Mouse (Mus musculus) heart, embryonic 16.5 days (tissue): ENCODE measurements around the gene Sdhc. TPM values are rescaled to one million over a fixed set of nuclear protein-coding genes. Genes with fewer than 3 reads are reported as not detected.

Experiments used
- ATAC-seq: fragments of 200-750 bp; cut with Nextera tagmentation; replicated peaks from 2 replicates; pipeline ENCODE4 v1.8.0; 2017; ENCODE audit warnings: moderate number of reproducible peaks; ENCODE audit not compliant: insufficient read depth, low FRiP score; ENCODE audit errors: extremely low read depth
- H3K27ac ChIP-seq: fragments of 300-500 bp; sonication (generic); 2 replicates; pipeline ENCODE4 v1.5.1; 2014; ENCODE audit warnings: mild to moderate bottlenecking, low read length, control low read depth, moderate library complexity
- H3K27me3 ChIP-seq: fragments of 300-500 bp; sonication (generic); 2 replicates; pipeline ENCODE4 v1.6.1; 2014; ENCODE audit warnings: low read length, mixed read lengths; ENCODE audit not compliant: control insufficient read depth, insufficient read depth
- H3K36me3 ChIP-seq: fragments of 300-500 bp; sonication (generic); 2 replicates; pipeline ENCODE4 v1.6.1; 2014; ENCODE audit not compliant: control insufficient read depth, insufficient read depth
- H3K4me1 ChIP-seq: fragments of 300-500 bp; sonication (generic); 2 replicates; pipeline ENCODE4 v1.6.1; 2014; ENCODE audit warnings: low read length, mixed read lengths; ENCODE audit not compliant: control insufficient read depth, insufficient read depth
- H3K4me2 ChIP-seq: fragments of 300-500 bp; sonication (generic); 2 replicates; pipeline ENCODE4 v1.6.1; 2014; ENCODE audit warnings: low read depth, mild to moderate bottlenecking, control low read depth, low read length
- H3K4me3 ChIP-seq: fragments of 300-500 bp; sonication (generic); 2 replicates; pipeline ENCODE4 v1.5.1; 2014; ENCODE audit warnings: mild to moderate bottlenecking, control low read depth, low read length
- H3K9ac ChIP-seq: fragments of 300-500 bp; sonication (generic); 2 replicates; pipeline ENCODE4 v1.6.1; 2014; ENCODE audit warnings: low read length, control low read depth
- H3K9me3 ChIP-seq: fragments of 300-500 bp; sonication (generic); replicated peaks from 2 replicates; pipeline ENCODE4 v1.6.1; 2016; ENCODE audit warnings: low read length; ENCODE audit not compliant: control insufficient read depth
- whole genome bisulfite sequencing: fragments of 180-500 bp; shearing (Covaris S2); extraction: QIAGEN DNeasy Blood & Tissue Kit; methylation state at CpG from one replicate; pipeline ENCODE4 v1.1.7; 2014; 5-methylcytosine and 5-hydroxymethylcytosine counted together
- polyA plus RNA-seq: library from polyadenylated mRNA; unstranded; fragments of >200 nt; fragmentation: Nextera tagmentation; extraction: Ambion mirVana; gene quantifications from 2 replicates; pipeline ENCODE4 v1.2.1, GENCODE M21; 2015

The Sdhc gene
- polyA plus RNA-seq = 622 and 629 TPM in 2 replicates

DNA sequence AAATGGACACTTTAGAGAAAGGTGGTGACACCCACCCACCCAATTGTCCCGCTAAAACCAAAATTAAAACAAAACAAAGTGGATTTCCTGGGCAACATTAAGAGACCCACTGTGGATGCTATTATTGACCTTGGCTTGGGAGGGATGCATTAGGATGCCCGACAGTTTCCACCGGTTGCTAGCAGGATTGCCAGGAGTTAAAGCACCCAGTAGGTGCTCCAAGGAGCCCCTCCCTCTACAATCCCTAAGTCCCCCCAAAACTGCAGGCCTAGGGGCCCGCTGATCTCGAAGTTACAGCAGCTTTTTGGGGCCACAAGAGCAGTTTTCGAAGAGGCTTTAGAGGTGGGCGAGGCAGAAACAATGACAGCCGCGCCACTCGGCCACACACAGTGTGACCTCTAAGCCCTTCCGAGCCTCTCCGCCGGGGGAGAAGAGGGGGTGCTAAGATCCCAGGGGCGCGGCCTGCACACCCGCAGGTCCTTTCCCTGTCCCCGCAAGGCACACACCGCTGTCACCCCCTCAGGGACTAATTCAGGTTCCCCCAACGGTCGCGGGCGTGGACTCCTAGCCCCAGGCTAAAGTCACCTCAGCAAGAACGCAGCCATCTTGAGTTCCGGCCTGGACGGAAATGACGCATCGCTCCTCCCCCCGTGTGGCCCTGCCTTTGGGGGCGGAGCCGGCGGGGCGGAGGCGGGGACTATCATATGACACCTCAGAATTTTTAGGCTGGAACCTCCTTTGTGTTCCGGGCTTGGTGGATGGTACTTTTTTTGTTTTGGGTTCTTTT lies at the start of gene Sdhc, which contains the start of gene Mpz:
TSS of gene Sdhc (minus strand) at position 630 of the 787 bp plus-strand sequence.
TSS of gene Mpz (plus strand) at position 738 of the 787 bp plus-strand sequence.
- under 1% methylated on average over 34 of the region's 34 CpGs for WGBS
- H3K9ac ChIP-seq = peak within 1 kb of the TSS; percentile 99
- H3K27me3 ChIP-seq = peaks cover 2% of the 10 kb centered on the region; the same call in 1 of the 2 replicates
- peaks cover 20% of the 10 kb centered on the region for H3K4me1 ChIP-seq
- peak within 1 kb of the TSS; percentile 96 for H3K27ac ChIP-seq
- peak within 1 kb of the TSS; percentile 91 for H3K4me2 ChIP-seq
- peak; percentile 95 for ATAC-seq
- H3K4me3 ChIP-seq = peak within 1 kb of the TSS; percentile 98
- H3K36me3 ChIP-seq = no peaks in the 10 kb centered on the region
- H3K9me3 ChIP-seq = no peaks in the 10 kb centered on the region

- Histone ChIP-seq H3K4me1 (peaks cover 9% of the 10 kb centered on the region), H3K4me2 (no peak overlapping the region), H3K27ac (no peak overlapping the region), H3K9ac (no peak overlapping the region), H3K4me3 (no peak overlapping the region), H3K36me3 (no peaks in the 10 kb centered on the region), H3K9me3 (no peaks in the 10 kb centered on the region), H3K27me3 (peaks cover 6% of the 10 kb centered on the region)
- no peak for ATAC-seq
- 37% methylated on average over 1 of the region's 1 CpGs for WGBS
These were observed 49.1 kb upstream of the Sdhc start for GRCm38 (mm10) chr1:171199532-171199931.

DNA sequence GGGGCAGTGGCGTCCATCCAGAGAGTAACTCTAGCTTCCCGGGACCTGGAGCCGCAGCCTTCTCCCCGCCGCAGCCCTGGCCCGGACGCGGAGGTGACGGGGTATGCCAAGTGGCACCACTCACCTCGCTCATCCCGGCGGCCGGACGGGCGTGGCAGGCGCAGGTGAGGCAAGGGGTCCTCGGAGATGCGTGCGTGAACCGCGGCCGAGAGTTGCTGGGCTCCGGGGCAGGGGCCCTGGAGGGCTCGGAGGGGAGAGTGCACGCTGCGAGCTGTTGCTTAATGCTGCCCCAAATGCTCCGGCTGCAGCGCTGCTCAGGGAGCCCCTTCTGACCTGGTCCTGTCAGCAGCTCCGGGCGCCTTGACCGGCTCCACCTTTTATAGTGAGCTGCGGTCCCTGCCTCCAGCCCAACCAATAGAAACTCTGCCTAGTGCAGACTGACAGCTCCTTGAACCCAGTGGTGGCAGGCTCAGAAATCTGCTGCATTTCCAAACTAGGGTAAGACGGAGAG lies 45.5 kb upstream of the Sdhc start, which contains the start of gene Pcp4l1:
TSS of gene Pcp4l1 (minus strand) at position 382 of the 511 bp plus-strand sequence.
- Histone ChIP-seq H3K4me3 (peak within 1 kb of the TSS; percentile 69), H3K9me3 (no peaks in the 10 kb centered on the region), H3K9ac (peak within 1 kb of the TSS; percentile 83), H3K4me2 (peak within 1 kb of the TSS; percentile 96), H3K36me3 (no peaks in the 10 kb centered on the region), H3K27ac (peak within 1 kb of the TSS; percentile 30; the same call in 1 of the 2 replicates), H3K4me1 (peaks cover 32% of the 10 kb centered on the region), H3K27me3 (peaks cover 8% of the 10 kb centered on the region)
- WGBS = 2% methylated on average over 33 of the region's 33 CpGs
- ATAC-seq = peak; percentile 89

DNA sequence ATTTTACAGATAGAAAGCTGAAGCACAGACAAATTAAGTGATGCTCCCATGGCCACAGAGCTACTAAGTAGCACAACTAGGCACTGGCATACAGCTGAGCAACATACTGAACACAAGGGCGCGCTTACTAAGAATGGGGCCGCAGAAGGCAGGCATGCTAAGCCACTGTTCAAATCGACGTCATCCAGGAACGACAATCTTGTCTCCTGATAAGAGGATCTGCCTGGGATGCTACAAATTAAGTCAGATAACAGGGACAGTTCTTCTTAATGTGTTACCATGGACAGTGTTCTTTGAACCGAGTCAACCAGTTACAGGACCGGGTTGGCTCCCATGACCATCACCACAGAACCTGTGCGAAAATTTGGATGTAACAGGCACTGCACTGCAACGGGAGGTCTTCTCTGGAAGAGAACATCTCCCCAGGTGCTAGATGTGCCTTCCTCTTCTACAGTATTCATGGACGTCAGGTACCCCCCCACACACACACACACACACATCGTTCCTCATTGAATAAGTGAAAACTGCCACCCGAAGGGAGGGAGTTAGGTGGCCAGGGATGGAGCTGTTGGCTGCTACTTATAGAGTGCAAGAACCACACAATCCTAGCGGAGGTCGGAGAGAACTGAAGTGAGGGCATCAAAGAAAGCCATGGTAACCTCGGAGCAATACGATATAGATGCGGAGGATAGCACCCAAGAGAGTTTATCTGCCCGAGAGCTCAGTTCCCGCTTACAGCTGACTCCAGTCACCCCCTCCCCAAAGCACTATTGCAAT lies 44.8 kb upstream of the Sdhc start:
- peak overlapping the region; percentile 69 for H3K4me3 ChIP-seq
- H3K9ac ChIP-seq = peak overlapping the region; percentile 83
- 8% methylated on average over 20 of the region's 20 CpGs for WGBS
- H3K4me1 ChIP-seq = peaks cover 32% of the 10 kb centered on the region
- no peak overlapping the region for H3K27ac ChIP-seq
- peak overlapping the region; percentile 96 for H3K4me2 ChIP-seq
- no peak for ATAC-seq
- no peaks in the 10 kb centered on the region for H3K36me3 ChIP-seq
- no peaks in the 10 kb centered on the region for H3K9me3 ChIP-seq
- H3K27me3 ChIP-seq = peaks cover 8% of the 10 kb centered on the region

DNA sequence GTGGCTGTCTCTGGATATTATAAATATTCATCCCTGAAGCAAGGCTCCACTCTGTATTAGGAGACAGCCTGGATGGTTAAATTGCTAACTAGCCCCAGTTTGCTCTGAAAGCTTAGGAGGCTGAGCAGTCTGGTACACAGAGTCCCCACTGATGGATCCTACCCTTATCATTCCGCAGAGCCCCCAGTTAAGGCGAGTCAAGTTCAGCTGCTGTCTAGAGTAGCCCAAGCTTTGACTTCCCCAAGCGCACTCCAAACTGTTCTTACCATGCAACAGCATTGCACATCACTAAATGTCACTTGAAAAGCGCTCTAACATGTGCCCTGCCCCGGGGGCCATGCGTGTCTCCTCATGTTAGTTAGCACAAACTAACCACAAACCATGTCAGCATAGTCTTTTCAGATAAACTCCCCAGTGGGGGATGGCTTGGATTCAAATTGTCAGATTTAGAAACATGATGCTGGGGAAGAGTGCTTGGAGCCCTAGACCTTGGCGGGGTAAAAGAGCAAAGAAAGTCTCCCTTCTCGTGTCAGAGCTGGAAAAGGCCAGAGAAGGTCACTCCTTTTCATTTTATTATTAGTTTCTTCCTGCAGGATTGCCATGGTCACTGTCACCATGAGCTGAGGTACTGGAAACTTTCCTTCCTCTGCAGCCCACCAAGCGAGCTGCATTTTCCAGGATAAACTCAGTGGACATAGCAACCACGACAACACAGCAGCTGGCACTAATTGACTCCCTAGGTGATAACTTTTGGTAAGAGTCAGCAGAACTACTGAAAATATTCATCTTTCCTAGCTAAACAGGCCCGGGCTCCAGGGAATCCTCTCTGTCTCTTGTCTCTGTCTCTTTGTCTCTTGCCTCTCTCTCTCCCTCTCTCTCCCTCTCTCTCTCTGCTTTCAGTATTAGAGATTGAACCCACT lies 43.8 kb upstream of the Sdhc start:
- Histone ChIP-seq H3K4me3 (peak overlapping the region; percentile 69; the same call in 1 of the 2 replicates), H3K9ac (peak overlapping the region; percentile 59; the same call in 1 of the 2 replicates), H3K4me1 (peaks cover 40% of the 10 kb centered on the region)

DNA sequence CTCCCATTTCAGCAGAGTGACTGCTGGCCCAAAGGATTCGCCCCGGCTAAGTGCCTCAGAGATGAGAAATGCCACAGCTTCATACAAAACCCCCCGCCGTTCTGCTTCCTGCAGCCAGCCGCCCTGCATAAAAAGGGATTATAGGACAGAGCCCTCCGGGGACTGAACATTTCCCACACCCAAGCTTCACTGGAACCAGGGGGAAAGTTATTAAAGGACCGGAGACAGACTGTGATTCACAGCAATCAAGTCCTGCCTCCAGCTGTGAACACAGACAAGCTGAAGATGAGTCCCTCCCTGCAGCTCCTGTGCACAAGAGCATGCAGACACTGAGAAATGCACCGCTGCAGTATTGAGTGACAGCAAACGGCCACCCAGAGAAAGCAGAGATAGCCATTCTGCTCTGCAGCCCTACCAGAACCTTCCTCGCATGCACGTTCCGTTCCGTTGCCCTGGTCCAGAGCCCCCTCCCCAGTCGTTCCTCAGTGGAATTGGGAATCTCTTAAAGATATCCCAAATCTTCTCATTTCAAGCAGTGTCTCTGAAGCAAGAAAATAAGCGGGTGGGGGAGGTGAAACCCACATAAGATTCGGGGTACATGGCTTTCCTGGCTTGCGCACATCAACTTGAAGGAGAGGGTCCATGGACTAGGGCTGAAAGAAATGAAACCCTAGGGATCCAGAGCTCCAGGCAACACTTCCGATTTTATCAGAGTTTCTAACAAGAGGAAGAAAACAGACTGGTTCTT lies 42.9 kb upstream of the Sdhc start:
- Histone ChIP-seq H3K4me1 (peaks cover 48% of the 10 kb centered on the region), H3K27me3 (peaks cover 8% of the 10 kb centered on the region), H3K4me3 (peak overlapping the region; percentile 19), H3K9me3 (no peaks in the 10 kb centered on the region), H3K27ac (no peak overlapping the region), H3K36me3 (no peaks in the 10 kb centered on the region), H3K9ac (peak overlapping the region; percentile 59), H3K4me2 (peak overlapping the region; percentile 54)
- ATAC-seq = no peak
- WGBS = 11% methylated on average over 18 of the region's 18 CpGs

More for the DNA sequence above, 43.8 kb upstream of the Sdhc start:
- H3K9me3 ChIP-seq = no peaks in the 10 kb centered on the region
- peaks cover 8% of the 10 kb centered on the region for H3K27me3 ChIP-seq
- H3K36me3 ChIP-seq = no peaks in the 10 kb centered on the region
- peak overlapping the region; percentile 96 for H3K4me2 ChIP-seq
- H3K27ac ChIP-seq = no peak overlapping the region
- WGBS = 48% methylated on average over 11 of the region's 11 CpGs
- no peak for ATAC-seq

DNA sequence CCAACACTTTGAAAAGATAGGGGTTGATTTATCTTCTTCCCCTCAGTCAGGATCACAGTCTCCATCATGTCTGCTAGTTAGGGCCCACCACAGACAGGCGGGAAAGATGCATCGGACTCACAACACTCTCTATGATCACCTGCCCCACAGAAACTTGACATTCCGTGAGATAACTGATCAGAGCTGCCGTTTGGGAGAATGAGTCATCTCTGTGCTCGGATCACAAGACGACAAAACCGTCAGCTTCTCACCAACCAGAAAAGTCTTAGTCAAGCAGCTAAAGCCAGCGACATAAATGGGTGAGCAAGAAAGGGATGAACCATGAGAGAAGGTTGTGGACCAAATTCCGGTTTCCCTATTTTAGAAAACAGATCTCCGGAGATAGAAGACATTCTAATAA lies 41.9 kb upstream of the Sdhc start:
- Histone ChIP-seq H3K4me1 (peaks cover 50% of the 10 kb centered on the region), H3K4me2 (no peak overlapping the region), H3K9ac (no peak overlapping the region), H3K27ac (no peak overlapping the region), H3K9me3 (no peaks in the 10 kb centered on the region), H3K36me3 (no peaks in the 10 kb centered on the region), H3K27me3 (peaks cover 8% of the 10 kb centered on the region), H3K4me3 (no peak overlapping the region)
- ATAC-seq = no peak
- WGBS = 50% methylated on average over 10 of the region's 10 CpGs

- no peaks in the 10 kb centered on the region for H3K36me3 ChIP-seq
- no peak overlapping the region for H3K9ac ChIP-seq
- 94% methylated on average over 9 of the region's 9 CpGs for WGBS
- no peak overlapping the region for H3K4me3 ChIP-seq
- peaks cover 57% of the 10 kb centered on the region for H3K4me1 ChIP-seq
- H3K27ac ChIP-seq = peak overlapping the region; percentile 96; the same call in 1 of the 2 replicates
- peaks cover 8% of the 10 kb centered on the region for H3K27me3 ChIP-seq
- no peak overlapping the region for H3K4me2 ChIP-seq
- H3K9me3 ChIP-seq = no peaks in the 10 kb centered on the region
- no peak for ATAC-seq
These were observed 40.4 kb upstream of the Sdhc start for GRCm38 (mm10) chr1:171190832-171191231.
